Mouse (Mus musculus): ENCODE measurements around the gene Lemd1. TPM values are rescaled to one million over a fixed set of nuclear protein-coding genes. Genes with fewer than 3 reads are reported as not detected.

Gene Lemd1
- polyA plus RNA-seq, 1 experiment from 2014 or later = 11.9 TPM

DNA sequence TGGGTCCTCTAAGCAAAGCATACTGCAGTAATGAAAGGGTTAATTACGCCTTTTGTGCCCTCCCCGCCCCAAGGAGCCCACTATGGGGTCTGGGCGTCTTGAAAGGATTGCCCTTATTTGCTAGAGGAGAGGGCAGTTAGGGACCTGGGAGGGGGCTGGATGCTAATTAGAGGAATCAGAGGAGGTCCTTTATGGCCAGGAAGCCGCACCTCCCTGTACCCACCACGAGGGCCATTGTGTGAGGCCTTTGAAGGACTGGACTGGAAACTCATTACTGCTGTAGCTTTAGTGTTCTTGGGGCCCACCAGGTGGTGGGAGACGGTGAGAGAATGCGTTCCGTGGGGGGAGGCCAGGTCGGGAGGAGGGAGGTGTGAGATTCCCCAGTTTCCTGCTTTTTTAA lies 6.4 kb downstream of the Lemd1 start:
- WGBS = 2% methylated on average over 9 of the region's 9 CpGs
- Histone ChIP-seq H3K27me3 (replicated peaks) (no peaks in the 10 kb centered on the region), H3K4me3 (no peak overlapping the region), H3K4me1 (peaks cover 83% of the 10 kb centered on the region), H3K9ac (no peak overlapping the region), H3K36me3 (no peaks in the 10 kb centered on the region), H3K27ac (no peak overlapping the region), H3K4me2 (replicated peaks) (peak overlapping the region; percentile 34), H3K9me3 (no peaks in the 10 kb centered on the region)
- 0 out of 2 replicates have a peak, but pooled peaks have one; percentile 13 for ATAC-seq (ENCODE audit: low FRiP score, low read depth)

DNA sequence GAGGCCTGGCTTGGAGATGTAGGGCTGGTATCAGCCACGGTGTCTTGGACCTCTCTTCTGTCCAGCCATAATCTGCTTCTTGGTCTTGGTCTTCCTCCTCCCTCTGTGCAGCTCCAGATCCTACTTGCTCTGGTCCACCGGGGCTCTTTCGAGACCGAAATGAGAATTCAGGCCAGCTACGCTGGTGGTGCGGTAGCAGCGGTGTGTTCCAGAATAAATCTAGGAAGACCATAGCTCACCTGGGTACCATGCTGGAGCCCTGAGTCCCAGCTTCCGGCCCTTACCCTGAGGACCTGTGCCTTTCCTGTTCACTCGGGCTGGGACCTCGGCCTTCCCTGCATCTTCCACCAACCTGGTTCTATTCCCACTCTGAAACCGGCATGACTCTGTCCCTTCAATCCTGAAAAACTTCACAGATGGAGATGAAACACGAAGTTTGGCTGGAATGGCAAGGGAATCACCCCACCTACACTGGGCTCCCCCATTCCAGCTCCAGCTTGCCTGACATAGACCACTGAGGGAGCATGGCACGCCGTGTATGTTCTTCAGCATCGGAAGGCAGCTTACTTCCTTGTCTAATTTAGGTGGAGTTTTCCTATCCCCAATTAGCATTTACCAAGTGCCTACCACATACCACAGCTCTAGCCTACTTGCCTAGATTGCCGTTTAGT lies 7.3 kb downstream of the Lemd1 start:
- no peaks in the 10 kb centered on the region for H3K27me3 ChIP-seq (replicated peaks)
- H3K4me2 ChIP-seq (replicated peaks) = no peak overlapping the region
- no peaks in the 10 kb centered on the region for H3K9me3 ChIP-seq
- no peak overlapping the region for H3K9ac ChIP-seq
- no peak overlapping the region for H3K27ac ChIP-seq
- no peak overlapping the region for H3K4me3 ChIP-seq
- H3K4me1 ChIP-seq = peaks cover 75% of the 10 kb centered on the region
- no peak for ATAC-seq (ENCODE audit: low FRiP score, low read depth)
- 69% methylated on average over 16 of the region's 16 CpGs for WGBS
- no peaks in the 10 kb centered on the region for H3K36me3 ChIP-seq

DNA sequence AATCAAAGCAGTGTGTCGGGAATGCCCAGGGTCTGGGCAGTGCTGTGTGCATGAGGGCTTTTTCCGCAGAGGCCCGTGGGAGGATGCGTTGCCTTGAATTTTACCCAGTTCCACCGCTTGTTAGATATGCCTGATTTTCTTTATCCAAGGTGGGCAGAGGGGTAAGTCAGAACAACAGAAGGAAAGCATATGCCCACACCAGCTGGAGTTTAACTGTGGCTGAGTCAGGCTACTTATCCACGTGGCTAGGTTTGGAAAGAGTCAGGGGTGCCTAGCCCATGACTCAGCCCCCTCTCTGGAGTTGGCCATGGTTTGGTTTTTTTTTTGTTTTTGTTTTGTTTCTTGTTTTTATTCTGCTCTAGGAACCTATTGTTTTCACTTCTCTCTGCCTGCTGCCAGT lies 8.0 kb downstream of the Lemd1 start:
- H3K27ac ChIP-seq = no peak overlapping the region
- no peaks in the 10 kb centered on the region for H3K27me3 ChIP-seq (replicated peaks)
- H3K4me3 ChIP-seq = no peak overlapping the region
- no peak for ATAC-seq (ENCODE audit: low FRiP score, low read depth)
- H3K36me3 ChIP-seq = no peaks in the 10 kb centered on the region
- no peak overlapping the region for H3K9ac ChIP-seq
- no peak overlapping the region; the same call in 1 of the 2 replicates for H3K4me2 ChIP-seq (replicated peaks)
- whole genome bisulfite sequencing = 67% methylated on average over 6 of the region's 6 CpGs
- no peaks in the 10 kb centered on the region for H3K9me3 ChIP-seq
- peaks cover 68% of the 10 kb centered on the region for H3K4me1 ChIP-seq

DNA sequence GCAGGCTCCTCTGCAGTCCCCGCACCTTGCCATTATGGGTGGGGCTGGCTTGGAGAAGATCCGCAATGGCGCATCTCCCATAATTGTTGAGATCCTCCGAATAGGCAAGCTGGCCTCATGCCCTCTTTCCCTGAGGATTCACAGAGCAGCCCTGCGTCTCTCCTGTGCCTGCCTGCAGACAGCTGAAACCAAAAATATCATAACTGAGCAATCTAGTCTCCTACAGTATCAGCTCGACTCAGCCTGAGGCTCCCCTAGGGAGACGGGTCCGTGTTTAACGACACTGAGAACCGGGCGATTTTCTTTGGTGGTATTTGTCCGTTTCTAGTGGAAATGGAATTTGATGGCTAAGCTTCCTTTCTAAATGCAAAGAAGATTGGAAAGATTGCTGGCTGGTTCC lies 8.7 kb downstream of the Lemd1 start:
- Histone ChIP-seq H3K9ac (no peak overlapping the region), H3K4me3 (no peak overlapping the region)

DNA sequence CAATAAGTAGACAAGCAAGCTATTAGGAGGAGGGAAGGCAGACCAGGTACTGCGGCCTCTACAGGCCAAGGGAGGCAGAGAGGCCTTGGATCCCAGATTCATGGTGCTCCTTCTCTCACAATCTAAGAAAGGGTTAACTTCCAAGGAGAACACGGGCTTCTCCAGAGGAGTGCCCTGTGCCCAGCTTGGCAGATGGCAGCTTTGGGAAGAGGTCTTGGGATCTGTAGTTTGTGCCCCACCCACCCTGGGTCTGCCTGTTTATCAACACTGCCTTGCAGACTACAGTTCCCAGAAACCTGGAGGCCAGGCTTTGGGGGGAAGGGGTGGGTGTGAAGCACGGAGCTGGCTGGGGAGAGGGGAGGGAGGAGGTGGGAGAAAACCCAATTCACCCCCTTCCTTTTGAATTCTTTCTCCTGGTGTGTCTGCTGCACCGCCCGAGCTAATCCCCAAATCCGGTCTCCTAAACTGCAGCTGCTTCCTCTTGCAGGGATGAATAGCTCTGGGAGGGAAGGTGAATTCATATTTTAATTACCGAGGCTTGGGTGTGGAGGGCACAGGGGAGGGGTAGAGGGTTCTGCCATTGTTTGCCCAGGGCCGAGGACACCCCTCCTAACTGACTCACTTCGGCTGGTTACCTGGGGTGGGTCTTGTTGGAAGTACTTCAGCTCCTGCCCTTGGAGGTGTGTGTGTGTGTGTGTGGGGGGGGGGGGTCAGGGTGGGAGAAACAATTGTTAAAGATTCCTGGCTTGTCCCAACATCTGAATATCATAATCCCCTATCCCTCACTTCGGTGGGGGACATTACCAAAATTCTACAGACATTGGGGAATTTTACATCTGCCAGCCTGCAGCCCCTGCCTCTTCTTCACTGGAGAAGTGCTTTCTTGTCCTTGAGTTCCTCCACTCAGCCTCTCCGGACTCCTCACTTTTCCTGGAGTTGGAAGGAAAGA lies 9.6 kb downstream of the Lemd1 start:
- H3K9me3 ChIP-seq = no peaks in the 10 kb centered on the region
- WGBS = 8% methylated on average over 11 of the region's 11 CpGs
- H3K4me3 ChIP-seq = no peak overlapping the region
- no peaks in the 10 kb centered on the region for H3K27me3 ChIP-seq (replicated peaks)
- peaks cover 52% of the 10 kb centered on the region for H3K4me1 ChIP-seq
- peak overlapping the region; percentile 44 for H3K4me2 ChIP-seq (replicated peaks)
- H3K27ac ChIP-seq = no peak overlapping the region; the same call in 1 of the 2 replicates
- peaks cover 3% of the 10 kb centered on the region; the same call in 1 of the 2 replicates for H3K36me3 ChIP-seq
- ATAC-seq (ENCODE audit: low FRiP score, low read depth) = peak; percentile 59
- H3K9ac ChIP-seq = no peak overlapping the region

More for the DNA sequence above, 8.7 kb downstream of the Lemd1 start:
- no peaks in the 10 kb centered on the region for H3K27me3 ChIP-seq (replicated peaks)
- ATAC-seq (ENCODE audit: low FRiP score, low read depth) = no peak
- H3K4me1 ChIP-seq = peaks cover 61% of the 10 kb centered on the region
- no peak overlapping the region for H3K27ac ChIP-seq
- WGBS = 21% methylated on average over 12 of the region's 12 CpGs
- peak overlapping the region; percentile 44 for H3K4me2 ChIP-seq (replicated peaks)
- H3K36me3 ChIP-seq = peaks cover 3% of the 10 kb centered on the region; the same call in 1 of the 2 replicates
- no peaks in the 10 kb centered on the region for H3K9me3 ChIP-seq

DNA sequence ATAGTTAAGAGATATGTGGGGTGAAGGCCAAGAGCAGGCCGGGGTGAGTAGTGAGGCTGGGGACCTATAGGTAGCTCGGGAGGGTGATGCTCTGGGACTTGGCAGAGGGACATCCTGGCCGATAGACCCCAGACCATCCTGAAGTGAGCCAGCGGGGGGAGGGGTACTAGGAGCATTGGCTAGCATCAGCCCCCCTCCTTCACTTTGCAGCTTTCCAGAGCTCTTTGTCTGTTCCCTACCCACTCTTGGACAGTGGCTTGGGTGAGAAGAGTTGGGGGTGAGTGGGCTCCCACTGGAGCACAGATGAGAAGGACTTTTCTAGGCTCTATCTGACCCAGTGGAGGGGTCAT lies 10.3 kb downstream of the Lemd1 start:
- no peak overlapping the region for H3K4me3 ChIP-seq

DNA sequence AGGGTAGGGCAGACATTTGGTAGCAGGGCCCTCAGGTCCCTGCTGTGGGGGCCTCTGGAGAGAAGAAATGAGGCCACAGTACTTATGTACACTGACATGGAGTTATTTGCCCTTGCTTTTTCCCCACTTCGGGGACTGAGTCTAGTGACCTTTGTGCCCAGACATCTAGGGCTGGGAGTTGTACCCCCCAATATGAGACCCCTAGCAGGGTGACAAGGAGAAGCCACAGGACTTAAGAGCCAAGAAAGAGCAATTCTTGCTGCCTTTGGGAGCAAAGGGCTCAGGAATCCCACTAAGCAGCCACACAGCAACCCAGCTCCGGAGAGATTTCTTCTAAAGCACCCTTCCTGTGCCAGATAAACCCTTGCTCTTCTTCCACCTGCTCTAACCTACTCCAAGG lies 10.7 kb downstream of the Lemd1 start:
- no peak overlapping the region for H3K27ac ChIP-seq
- H3K9ac ChIP-seq = no peak overlapping the region
- no peak overlapping the region for H3K4me3 ChIP-seq
- WGBS = 71% methylated on average over 2 of the region's 2 CpGs
- no peak overlapping the region for H3K4me2 ChIP-seq (replicated peaks)
- H3K4me1 ChIP-seq = peaks cover 43% of the 10 kb centered on the region
- no peak for ATAC-seq (ENCODE audit: low FRiP score, low read depth)
- H3K9me3 ChIP-seq = no peaks in the 10 kb centered on the region
- H3K27me3 ChIP-seq (replicated peaks) = no peaks in the 10 kb centered on the region
- H3K36me3 ChIP-seq = peaks cover 3% of the 10 kb centered on the region; the same call in 1 of the 2 replicates

More for the DNA sequence above, 10.3 kb downstream of the Lemd1 start:
- Histone ChIP-seq H3K9ac (no peak overlapping the region), H3K4me2 (replicated peaks) (peak overlapping the region; percentile 44), H3K4me1 (peaks cover 47% of the 10 kb centered on the region), H3K27ac (no peak overlapping the region), H3K9me3 (no peaks in the 10 kb centered on the region), H3K36me3 (peaks cover 3% of the 10 kb centered on the region; the same call in 1 of the 2 replicates), H3K27me3 (replicated peaks) (no peaks in the 10 kb centered on the region)
- 24% methylated on average over 4 of the region's 4 CpGs for WGBS
- no peak; the same call in 1 of the 2 replicates for ATAC-seq (ENCODE audit: low FRiP score, low read depth)

DNA sequence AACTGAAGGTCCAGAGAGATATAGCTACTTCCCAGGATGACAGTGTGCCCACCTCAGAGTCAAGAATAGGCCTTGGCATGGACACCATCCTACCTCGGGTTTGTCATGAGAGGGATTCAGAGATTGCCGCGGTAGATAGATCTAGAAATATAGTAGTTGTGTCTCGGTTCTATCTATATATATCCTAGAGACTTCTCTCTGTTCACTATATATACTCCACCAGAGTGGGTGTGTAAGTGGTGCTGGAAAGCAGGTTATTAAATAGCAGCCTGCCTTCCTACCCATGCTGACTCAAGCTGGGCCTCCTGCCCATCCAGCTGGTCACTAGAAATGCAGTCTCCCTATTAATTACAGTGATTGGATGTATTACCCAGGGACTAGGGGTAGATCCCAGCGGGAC lies 11.5 kb downstream of the Lemd1 start:
- peaks cover 34% of the 10 kb centered on the region for H3K4me1 ChIP-seq

DNA sequence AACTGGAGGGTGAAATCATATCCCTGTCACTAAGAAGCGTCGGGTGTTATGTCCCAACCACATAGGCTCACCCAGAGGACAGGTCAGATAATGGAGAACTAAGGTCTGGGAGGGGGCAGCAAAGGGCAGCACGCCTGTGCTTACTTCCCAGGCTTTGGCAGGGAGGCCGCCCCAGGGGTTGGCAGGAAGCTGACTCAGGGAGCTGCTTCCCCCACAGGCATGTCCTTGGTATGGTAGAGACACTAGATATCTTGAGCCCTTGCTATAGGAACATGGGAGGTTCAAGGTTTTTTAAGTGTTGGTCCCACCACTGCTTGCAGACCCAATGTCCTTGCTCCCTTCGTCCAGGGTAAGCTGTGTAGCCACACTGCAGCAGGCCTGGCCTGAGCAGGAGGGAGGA lies 14.7 kb downstream of the Lemd1 start:
- no peak overlapping the region for H3K27ac ChIP-seq
- WGBS = 68% methylated on average over 5 of the region's 5 CpGs

More for the DNA sequence above, 11.5 kb downstream of the Lemd1 start:
- no peaks in the 10 kb centered on the region for H3K27me3 ChIP-seq (replicated peaks)
- no peak overlapping the region for H3K4me2 ChIP-seq (replicated peaks)
- no peak overlapping the region for H3K9ac ChIP-seq
- no peaks in the 10 kb centered on the region for H3K9me3 ChIP-seq
- H3K36me3 ChIP-seq = peaks cover 3% of the 10 kb centered on the region; the same call in 1 of the 2 replicates
- no peak overlapping the region for H3K27ac ChIP-seq
- 93% methylated on average over 5 of the region's 5 CpGs for WGBS
- no peak for ATAC-seq (ENCODE audit: low FRiP score, low read depth)
- no peak overlapping the region for H3K4me3 ChIP-seq

DNA sequence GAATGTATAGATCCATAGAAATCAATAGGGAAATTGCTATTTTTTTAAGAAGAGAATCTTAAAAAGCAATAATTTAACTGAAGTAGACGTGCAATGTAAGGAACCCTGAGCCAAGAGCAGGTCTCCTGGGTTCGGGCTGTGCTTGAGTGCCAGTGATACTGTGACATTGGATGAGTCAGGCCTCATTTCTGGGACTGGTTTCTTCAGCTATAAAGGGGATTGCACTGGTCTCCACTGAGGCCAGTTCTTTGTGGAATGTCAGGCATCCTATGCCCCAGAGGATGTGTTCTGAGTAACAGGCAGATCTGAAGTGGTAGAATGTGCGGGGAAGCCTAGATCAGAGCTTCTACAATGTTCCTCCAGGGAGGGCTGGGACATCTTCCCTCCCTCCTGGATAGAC lies 15.6 kb downstream of the Lemd1 start:
- ATAC-seq (ENCODE audit: low FRiP score, low read depth) = no peak
- peaks cover 14% of the 10 kb centered on the region for H3K4me1 ChIP-seq
- no peak overlapping the region for H3K27ac ChIP-seq

More for the DNA sequence above, 14.7 kb downstream of the Lemd1 start:
- Histone ChIP-seq H3K4me1 (peaks cover 23% of the 10 kb centered on the region), H3K9ac (no peak overlapping the region), H3K9me3 (no peaks in the 10 kb centered on the region), H3K4me2 (replicated peaks) (no peak overlapping the region), H3K4me3 (no peak overlapping the region), H3K36me3 (peaks cover 3% of the 10 kb centered on the region; the same call in 1 of the 2 replicates), H3K27me3 (replicated peaks) (0 out of 2 replicates have a peak, but pooled peaks cover 4% of the 10 kb centered on the region)
- ATAC-seq (ENCODE audit: low FRiP score, low read depth) = no peak

DNA sequence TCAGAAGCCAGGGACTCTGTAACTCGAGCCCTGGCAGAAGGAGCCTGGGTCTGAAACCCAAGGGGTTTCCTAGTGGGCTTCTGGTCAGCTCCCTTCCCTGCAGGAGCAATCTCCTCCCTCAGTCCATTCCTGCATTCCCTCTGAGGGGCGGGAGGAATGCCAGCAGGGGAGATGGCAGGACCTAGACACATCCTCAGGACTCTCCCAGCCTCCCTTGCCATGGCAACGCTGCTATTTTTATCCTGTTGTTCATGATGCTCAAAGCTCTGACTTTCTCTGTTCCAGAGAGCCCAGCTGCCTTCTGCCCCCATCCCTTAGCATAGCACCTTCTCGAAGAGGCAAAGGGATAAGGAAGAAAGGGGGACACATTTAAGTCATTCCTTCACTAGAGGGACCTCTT lies 16.9 kb downstream of the Lemd1 start:
- peaks cover 26% of the 10 kb centered on the region for H3K4me1 ChIP-seq
- peaks cover 3% of the 10 kb centered on the region; the same call in 1 of the 2 replicates for H3K36me3 ChIP-seq
- H3K9me3 ChIP-seq = no peaks in the 10 kb centered on the region
- no peak for ATAC-seq (ENCODE audit: low FRiP score, low read depth)
- no peak overlapping the region for H3K4me3 ChIP-seq
- 0 out of 2 replicates have a peak, but pooled peaks cover 9% of the 10 kb centered on the region for H3K27me3 ChIP-seq (replicated peaks)
- no peak overlapping the region for H3K9ac ChIP-seq
- no peak overlapping the region for H3K4me2 ChIP-seq (replicated peaks)
- WGBS = 14% methylated on average over 4 of the region's 4 CpGs
- no peak overlapping the region for H3K27ac ChIP-seq

More for the DNA sequence above, 15.6 kb downstream of the Lemd1 start:
- no peak overlapping the region for H3K4me2 ChIP-seq (replicated peaks)
- H3K27me3 ChIP-seq (replicated peaks) = 0 out of 2 replicates have a peak, but pooled peaks cover 9% of the 10 kb centered on the region
- H3K9me3 ChIP-seq = no peaks in the 10 kb centered on the region
- WGBS = 83% methylated on average over 3 of the region's 3 CpGs
- no peak overlapping the region for H3K9ac ChIP-seq
- no peak overlapping the region for H3K4me3 ChIP-seq
- peaks cover 3% of the 10 kb centered on the region; the same call in 1 of the 2 replicates for H3K36me3 ChIP-seq

DNA sequence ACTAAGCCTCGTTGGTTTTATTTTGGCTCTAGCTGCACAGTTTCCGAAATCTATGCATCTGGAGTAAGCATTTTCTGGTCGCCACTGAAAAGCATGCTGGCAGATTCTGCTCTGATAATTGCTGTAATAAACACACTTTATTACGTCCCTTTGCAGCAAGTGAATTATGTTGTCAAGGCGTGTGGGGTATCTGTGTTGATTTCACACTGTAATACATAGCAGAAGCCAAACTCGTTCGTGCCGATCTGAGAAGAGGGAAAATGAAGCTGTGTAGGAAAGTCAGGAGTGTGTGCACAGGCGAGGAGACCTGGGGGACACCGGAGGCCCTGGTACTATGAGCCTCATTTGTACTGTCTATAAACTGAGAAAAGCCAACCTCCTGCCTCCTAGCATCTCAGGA lies 18.2 kb downstream of the Lemd1 start:
- no peak for ATAC-seq (ENCODE audit: low FRiP score, low read depth)
- no peak overlapping the region for H3K4me3 ChIP-seq
- H3K9me3 ChIP-seq = no peaks in the 10 kb centered on the region
- H3K36me3 ChIP-seq = peaks cover 2% of the 10 kb centered on the region; the same call in 1 of the 2 replicates
- H3K9ac ChIP-seq = no peak overlapping the region; the same call in 1 of the 2 replicates
- H3K27me3 ChIP-seq (replicated peaks) = 0 out of 2 replicates have a peak, but pooled peaks cover 9% of the 10 kb centered on the region
- H3K4me1 ChIP-seq = peaks cover 31% of the 10 kb centered on the region
- no peak overlapping the region for H3K27ac ChIP-seq
- no peak overlapping the region for H3K4me2 ChIP-seq (replicated peaks)
- 45% methylated on average over 10 of the region's 10 CpGs for WGBS

Measured in neural tube, embryonic 12.5 days (tissue).